Mouse (Mus musculus): ENCODE data around the gene Cox19.

GRCm38 (mm10) chr5:139368638-139369320 is 17.6 kb upstream of the Cox19 start:
- TF ChIP-seq CTCF (IDR thresholded peaks at IDR 0.05; ENCODE audit: low read depth, low read length) (no peak), GATA2 (IDR thresholded peaks at IDR 0.05; ENCODE audit: borderline replicate concordance, low read depth, low read length) (no peak), GATA1 (IDR thresholded peaks at IDR 0.05; ENCODE audit: borderline replicate concordance, low read length) (no peak)

All from G1E (cell line).